Mouse (Mus musculus) midbrain, postnatal 0 days (tissue): Measurements from ENCODE around the gene Adora2b. TPM values are rescaled to one million over a fixed set of nuclear protein-coding genes. Genes with fewer than 3 reads are reported as not detected.

Experiments used
- ATAC-seq: fragments of 200-750 bp; cut with Nextera tagmentation; 2 replicates; pipeline ENCODE4 v1.8.0; 2017; ENCODE audit warnings: moderate number of reproducible peaks, mild to moderate bottlenecking, moderate TSS enrichment, moderate library complexity; ENCODE audit not compliant: low FRiP score
- DNase-seq: peaks from one replicate; pipeline ENCODE4 v3.0.0-alpha.2; 2015; ENCODE audit warnings: low spot score
- H3K27ac ChIP-seq: fragments of 300-500 bp; sonication (generic); 2 replicates; pipeline ENCODE4 v1.5.1; 2014; ENCODE audit warnings: low read depth, mild to moderate bottlenecking, low read length, mixed read lengths
- H3K27me3 ChIP-seq: fragments of 300-500 bp; sonication (generic); 2 replicates; pipeline ENCODE4 v1.6.1; 2014; ENCODE audit warnings: low read length, control low read depth, mixed read lengths; ENCODE audit not compliant: insufficient read depth
- H3K36me3 ChIP-seq: fragments of 300-500 bp; sonication (generic); 2 replicates; pipeline ENCODE4 v1.6.1; 2014; ENCODE audit warnings: low read length, control low read depth, mixed read lengths; ENCODE audit not compliant: insufficient read depth
- H3K4me1 ChIP-seq: fragments of 300-500 bp; sonication (generic); 2 replicates; pipeline ENCODE4 v1.6.1; 2014; ENCODE audit warnings: mild to moderate bottlenecking, control low read depth, antibody characterized with exemption, low read length, mixed read lengths; ENCODE audit not compliant: insufficient read depth
- H3K4me2 ChIP-seq: fragments of 300-500 bp; sonication (generic); 2 replicates; pipeline ENCODE4 v1.6.1; 2014; ENCODE audit warnings: low read depth, mild to moderate bottlenecking, low read length, mixed read lengths; ENCODE audit not compliant: poor library complexity, severe bottlenecking
- H3K4me3 ChIP-seq: fragments of 300-500 bp; sonication (generic); 2 replicates; pipeline ENCODE4 v1.5.1; 2014; ENCODE audit warnings: low read depth, mild to moderate bottlenecking, low read length, moderate library complexity
- H3K9ac ChIP-seq: fragments of 300-500 bp; sonication (generic); replicated peaks from 2 replicates; pipeline ENCODE4 v1.6.1; 2014; ENCODE audit warnings: mild to moderate bottlenecking, low read length, moderate library complexity, mixed read lengths; ENCODE audit not compliant: poor library complexity, severe bottlenecking
- H3K9me3 ChIP-seq: fragments of 300-500 bp; sonication (generic); 2 replicates; pipeline ENCODE4 v1.6.1; 2016; ENCODE audit warnings: low read length, control low read depth
- CTCF ChIP-seq: IDR thresholded peaks from 2 replicates; pipeline ENCODE4 v1.5.1; 2016; ENCODE audit warnings: antibody characterized with exemption, mild to moderate bottlenecking
- WGBS: fragments of 180-500 bp; shearing (Covaris S2); extraction: QIAGEN DNeasy Blood & Tissue Kit; methylation state at CpG from one replicate; pipeline ENCODE4 v1.1.7; 2014; 5-methylcytosine and 5-hydroxymethylcytosine counted together
- polyA plus RNA-seq: library from polyadenylated mRNA; unstranded; fragments of >200 nt; fragmentation: Nextera tagmentation; extraction: Ambion mirVana; gene quantifications from 2 replicates; pipeline ENCODE4 v1.2.1, GENCODE M21; 2015
- total RNA-seq: library from RNA; depleted of rRNA; stranded (reverse); fragments of >200 nt; gene quantifications from 2 replicates; pipeline ENCODE4 v1.2.3, GENCODE M21; 2014; rRNA removed

The Adora2b gene
- total RNA-seq (5.9 and 6.0 TPM in 2 replicates), polyA plus RNA-seq (5.8 and 7.7 TPM in 2 replicates)

DNA sequence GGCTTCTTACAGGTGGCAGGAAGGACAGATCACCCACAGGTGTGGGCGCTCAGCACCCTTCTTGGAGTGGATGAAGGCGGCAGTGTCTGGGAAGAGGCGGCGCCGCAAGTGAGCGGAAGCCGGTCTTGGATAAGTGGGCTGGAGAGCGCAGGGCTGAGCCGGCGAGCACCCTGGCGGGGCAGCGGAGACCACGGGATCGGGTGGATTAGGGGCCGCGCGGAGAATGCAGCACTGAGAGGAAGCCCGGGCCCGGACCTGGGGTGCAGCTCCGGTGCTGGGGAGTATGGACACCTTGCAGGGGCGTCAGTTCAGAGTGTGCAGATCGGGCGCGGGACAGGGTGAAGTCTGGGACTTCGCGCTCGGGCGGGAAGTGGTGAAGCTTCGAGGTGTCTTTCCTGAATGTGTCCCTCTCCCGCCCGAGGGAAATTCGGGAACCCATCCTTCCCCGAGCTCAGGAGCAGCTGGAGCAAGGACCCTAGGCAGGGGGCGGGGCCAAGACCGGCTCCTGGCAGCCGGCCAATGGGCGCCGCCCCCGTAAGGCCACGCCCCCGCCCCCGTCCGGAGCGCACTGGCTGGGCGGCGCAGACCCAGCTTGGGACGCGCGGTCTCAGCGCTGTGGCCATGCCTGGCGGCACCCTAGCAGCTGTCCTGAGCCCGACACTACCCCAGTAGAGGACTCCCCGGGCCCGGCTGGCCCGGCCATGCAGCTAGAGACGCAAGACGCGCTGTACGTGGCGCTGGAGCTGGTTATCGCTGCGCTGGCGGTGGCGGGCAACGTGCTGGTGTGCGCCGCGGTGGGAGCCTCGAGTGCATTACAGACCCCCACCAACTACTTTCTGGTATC lies at the start of gene Adora2b:
TSS of gene Adora2b (plus strand) at position 584 of the 844 bp plus-strand sequence.
- peak; percentile 78 for ATAC-seq
- H3K4me2 ChIP-seq, result peak within 1 kb of the TSS; percentile 99
- H3K9ac ChIP-seq, result peak within 1 kb of the TSS; percentile 45
- H3K4me1 ChIP-seq, result peaks cover 6% of the 10 kb centered on the region; the same call in 1 of the 2 replicates
- H3K27ac ChIP-seq, result 0 out of 2 replicates have a peak within 1 kb of the TSS, but pooled peaks have one; percentile 6
- H3K9me3 ChIP-seq, result no peaks in the 10 kb centered on the region
- no peak for TF ChIP-seq CTCF
- peak; percentile 59 for DNase-seq
- under 1% methylated on average over 63 of the region's 69 CpGs for WGBS
- no peaks in the 10 kb centered on the region for H3K36me3 ChIP-seq
- peak within 1 kb of the TSS; percentile 67 for H3K4me3 ChIP-seq
- peaks cover 14% of the 10 kb centered on the region for H3K27me3 ChIP-seq

DNA sequence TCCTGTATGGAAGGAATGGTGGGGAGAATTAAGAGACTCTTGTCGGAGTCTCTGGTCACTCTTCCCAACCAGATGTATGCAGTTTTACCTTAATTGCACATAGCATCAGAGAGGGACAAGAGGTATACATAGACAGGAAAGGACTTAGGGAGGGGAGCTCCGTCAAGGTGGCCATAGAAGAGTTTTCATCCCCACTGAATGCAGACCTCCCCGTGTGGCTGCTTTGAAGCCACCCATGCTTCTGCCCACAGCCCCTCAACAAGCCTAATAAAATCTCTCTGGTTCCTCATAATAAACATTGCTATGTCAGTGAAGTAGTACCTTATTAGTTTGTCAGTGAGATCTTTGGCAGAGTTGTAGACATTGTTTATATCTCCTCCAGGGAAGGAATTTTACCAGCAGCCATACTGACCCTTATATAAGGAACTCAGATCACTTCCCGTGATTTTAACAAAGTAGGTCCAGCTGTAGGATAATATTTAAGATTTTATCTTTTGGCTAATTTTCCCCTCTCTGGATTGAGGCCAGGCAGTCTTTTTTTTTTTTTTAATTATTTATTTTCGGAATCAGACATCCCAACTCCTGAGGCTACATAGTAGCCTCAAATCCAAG lies 47.8 kb upstream of the Adora2b start:
- Histone ChIP-seq H3K27me3 (no peaks in the 10 kb centered on the region), H3K4me2 (no peak overlapping the region), H3K9ac (no peak overlapping the region), H3K27ac (no peak overlapping the region), H3K36me3 (no peaks in the 10 kb centered on the region), H3K4me1 (no peaks in the 10 kb centered on the region), H3K9me3 (no peaks in the 10 kb centered on the region), H3K4me3 (no peak overlapping the region)
- no peak for TF ChIP-seq CTCF
- ATAC-seq (no peak), DNase-seq (no peak)
- WGBS, result 82% methylated on average over 5 of the region's 5 CpGs

DNA sequence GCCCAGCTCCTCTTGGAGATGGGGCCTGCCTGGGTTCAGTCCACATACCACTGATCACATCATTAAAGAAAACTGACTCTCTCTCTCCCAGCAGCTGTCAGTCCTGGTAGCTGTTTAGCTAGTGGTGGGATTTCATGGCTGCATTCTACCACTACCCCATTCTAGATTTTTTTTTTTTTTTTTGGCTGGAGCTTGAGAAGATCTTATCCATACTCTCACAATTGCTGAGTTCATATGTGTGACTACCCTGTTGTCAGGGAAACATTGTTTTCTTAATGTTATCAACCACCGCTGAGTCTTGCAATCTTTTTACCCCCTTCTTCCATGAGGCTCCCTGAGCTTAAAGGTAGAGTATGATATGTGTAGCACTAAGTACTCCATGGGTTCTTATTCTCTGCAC lies 46.1 kb upstream of the Adora2b start:
- 94% methylated on average over 1 of the region's 1 CpGs for WGBS
- no peak for TF ChIP-seq CTCF

DNA sequence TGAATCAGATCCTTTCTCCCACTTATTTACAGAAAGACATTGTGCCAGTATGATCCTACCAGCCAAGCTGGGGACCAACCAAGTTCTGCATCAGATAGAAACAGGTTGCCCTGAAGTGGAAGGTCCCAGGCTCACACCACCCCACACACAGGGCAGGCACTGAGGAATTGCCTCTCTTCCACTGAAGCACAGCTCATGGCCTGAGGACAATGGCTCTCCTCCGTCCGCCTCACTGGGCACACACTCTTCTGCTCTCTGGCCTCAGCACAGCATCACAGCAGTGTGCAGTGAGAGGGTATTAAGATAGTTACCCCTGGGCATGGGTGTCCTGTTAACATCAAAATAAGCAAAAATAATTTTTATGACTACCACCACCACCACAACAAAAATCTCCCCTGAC lies 39.7 kb upstream of the Adora2b start:
- no peak for DNase-seq
- no peaks in the 10 kb centered on the region for H3K9me3 ChIP-seq
- no peak for TF ChIP-seq CTCF
- no peaks in the 10 kb centered on the region for H3K4me1 ChIP-seq
- H3K4me3 ChIP-seq, result no peak overlapping the region
- H3K9ac ChIP-seq, result no peak overlapping the region
- WGBS, result 56% methylated on average over 2 of the region's 2 CpGs
- no peaks in the 10 kb centered on the region for H3K36me3 ChIP-seq
- no peaks in the 10 kb centered on the region for H3K27me3 ChIP-seq
- no peak overlapping the region for H3K27ac ChIP-seq
- ATAC-seq, result no peak
- H3K4me2 ChIP-seq, result no peak overlapping the region

More for the DNA sequence above, 46.1 kb upstream of the Adora2b start:
- no peak for ATAC-seq
- H3K4me3 ChIP-seq, result no peak overlapping the region
- H3K9ac ChIP-seq, result no peak overlapping the region
- H3K36me3 ChIP-seq, result no peaks in the 10 kb centered on the region
- no peaks in the 10 kb centered on the region for H3K4me1 ChIP-seq
- no peaks in the 10 kb centered on the region for H3K27me3 ChIP-seq
- no peaks in the 10 kb centered on the region for H3K9me3 ChIP-seq
- H3K27ac ChIP-seq, result no peak overlapping the region
- DNase-seq, result no peak
- no peak overlapping the region for H3K4me2 ChIP-seq

DNA sequence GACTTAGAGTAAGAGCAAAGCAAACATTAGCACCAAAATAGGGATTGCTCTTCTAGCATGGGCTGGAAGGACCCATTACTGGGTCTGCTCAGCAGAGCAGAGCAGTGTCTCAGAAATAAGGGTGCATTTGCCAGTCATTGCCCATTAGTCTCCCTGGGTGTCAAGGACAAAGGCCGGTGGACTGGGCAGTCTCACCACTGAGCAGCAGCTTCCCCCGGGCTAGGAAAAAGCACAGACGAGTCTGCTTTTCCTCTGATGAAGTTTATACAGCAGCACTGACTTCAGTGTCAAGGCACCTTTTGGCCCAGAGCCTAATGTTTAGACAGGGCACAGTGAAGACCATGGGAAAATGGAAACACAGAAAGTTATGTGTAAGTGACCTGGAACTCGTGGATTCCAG lies 38.9 kb upstream of the Adora2b start:
- Histone ChIP-seq H3K27me3 (no peaks in the 10 kb centered on the region), H3K9ac (no peak overlapping the region), H3K36me3 (no peaks in the 10 kb centered on the region), H3K4me2 (no peak overlapping the region), H3K9me3 (no peaks in the 10 kb centered on the region), H3K4me3 (no peak overlapping the region), H3K27ac (no peak overlapping the region), H3K4me1 (no peaks in the 10 kb centered on the region)
- ATAC-seq (no peak), DNase-seq (no peak)
- 79% methylated on average over 4 of the region's 4 CpGs for WGBS
- TF ChIP-seq CTCF, result no peak

DNA sequence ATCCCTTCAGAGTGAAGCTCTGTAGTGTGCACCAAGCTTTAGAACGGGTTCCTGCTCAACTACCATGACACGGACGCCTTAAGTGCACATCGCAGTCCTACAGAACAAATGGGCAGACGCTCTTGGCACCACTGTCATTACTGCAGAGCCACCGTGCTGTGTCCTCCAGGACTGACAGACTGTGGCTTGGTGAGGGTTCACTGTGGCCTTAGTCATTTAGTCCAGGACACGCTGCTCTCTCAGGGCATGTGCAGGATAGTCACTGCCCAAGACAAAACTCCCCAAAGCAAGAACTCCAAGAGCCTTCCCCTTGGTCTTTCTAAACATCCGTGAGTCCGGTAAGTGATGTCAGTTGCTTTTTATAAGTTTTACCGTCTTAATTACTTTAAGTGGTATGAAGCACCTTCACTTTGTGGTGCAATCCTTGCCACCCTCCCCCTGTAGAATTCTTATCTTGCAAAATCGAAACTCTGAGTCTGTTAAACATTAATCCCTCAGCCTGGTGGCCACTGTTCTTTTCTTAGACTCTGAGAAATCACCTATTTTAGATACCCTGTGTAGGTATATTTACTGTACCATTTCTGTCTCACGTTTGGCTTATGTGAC lies 35.3 kb upstream of the Adora2b start:
- no peak for DNase-seq
- no peaks in the 10 kb centered on the region for H3K27me3 ChIP-seq
- WGBS, result 94% methylated on average over 12 of the region's 12 CpGs
- H3K9me3 ChIP-seq, result no peaks in the 10 kb centered on the region
- H3K9ac ChIP-seq, result no peak overlapping the region
- no peak overlapping the region for H3K4me3 ChIP-seq
- no peak for ATAC-seq
- no peaks in the 10 kb centered on the region for H3K36me3 ChIP-seq
- no peak for TF ChIP-seq CTCF
- H3K4me1 ChIP-seq, result no peaks in the 10 kb centered on the region
- no peak overlapping the region for H3K4me2 ChIP-seq
- no peak overlapping the region for H3K27ac ChIP-seq
